Mouse (Mus musculus) MEL (cell line): ENCODE data around the gene Tom1l2. TPM values are rescaled to one million over a fixed set of nuclear protein-coding genes. Genes with fewer than 3 reads are reported as not detected.

Source experiments
- DNase-seq: peaks from one replicate; pipeline ENCODE4 v3.0.0; 2011; ENCODE audit warnings: low read depth, low spot score
- H3K27ac ChIP-seq: 2 replicates; pipeline ENCODE4 v1.5.1; 2012; ENCODE audit warnings: low read depth, mild to moderate bottlenecking, control low read depth, low read length, moderate library complexity; ENCODE audit not compliant: control insufficient read depth
- H3K27me3 ChIP-seq, 2 experiments: fragments of 150-350 bp in 1 of 2; sonication (generic) in 1 of 2; 2 replicates each; pipeline ENCODE4 v1.6.1; 2012; ENCODE audit warnings: low read length in 2 of 2, mild to moderate bottlenecking in 2 of 2, improper control_type of control experiment in 1 of 2, moderate library complexity in 1 of 2; ENCODE audit not compliant: insufficient read depth in 2 of 2, control insufficient read depth in 1 of 2
- H3K36me3 ChIP-seq, 2 experiments: 2 replicates each; pipeline ENCODE4 v1.6.1; 2012 to 2014; ENCODE audit warnings: low read length in 2 of 2, improper control_type of control experiment in 1 of 2, inconsistent platforms in 1 of 2, mild to moderate bottlenecking in 1 of 2; ENCODE audit not compliant: insufficient read depth in 2 of 2, control insufficient read depth in 1 of 2
- H3K4me1 ChIP-seq, 2 experiments: fragments of 150-350 bp in 1 of 2; sonication (generic) in 1 of 2; 2 replicates each; pipeline ENCODE4 v1.6.1; 2012; ENCODE audit warnings: low read length in 2 of 2, improper control_type of control experiment in 1 of 2, mild to moderate bottlenecking in 1 of 2; ENCODE audit not compliant: insufficient read depth in 2 of 2, control insufficient read depth in 1 of 2
- H3K4me3 ChIP-seq, 2 experiments: fragments of 150-350 bp in 1 of 2; sonication (generic) in 1 of 2; 2 replicates each; pipeline ENCODE4 v1.5.1; 2012; ENCODE audit warnings: low read depth in 2 of 2, low read length in 2 of 2, mild to moderate bottlenecking in 2 of 2, moderate library complexity in 2 of 2, control low read depth in 1 of 2, improper control_type of control experiment in 1 of 2; ENCODE audit not compliant: control insufficient read depth in 1 of 2, insufficient read depth in 1 of 2
- H3K79me2 ChIP-seq: 2 replicates; pipeline ENCODE4 v1.6.1; 2012; ENCODE audit warnings: mild to moderate bottlenecking, low read length, moderate library complexity; ENCODE audit not compliant: control insufficient read depth, poor library complexity, insufficient read depth
- H3K9ac ChIP-seq: 2 replicates; pipeline ENCODE4 v1.6.1; 2012; ENCODE audit warnings: low read depth, mild to moderate bottlenecking, control low read depth, low read length, moderate library complexity; ENCODE audit not compliant: control insufficient read depth, poor library complexity, severe bottlenecking
- H3K9me3 ChIP-seq: fragments of 150-350 bp; sonication (generic); replicated peaks from 2 replicates; pipeline ENCODE4 v1.6.1; 2012; ENCODE audit warnings: mild to moderate bottlenecking, low read length, improper control_type of control experiment, moderate library complexity; ENCODE audit not compliant: insufficient read depth
- BHLHE40 ChIP-seq: IDR thresholded peaks from 2 replicates; pipeline ENCODE4 v1.6.1; 2012; ENCODE audit warnings: low read depth, mild to moderate bottlenecking, inconsistent platforms, low read length, improper control_type of control experiment, borderline replicate concordance
- CHD1 ChIP-seq: IDR thresholded peaks from 2 replicates; pipeline ENCODE4 v1.6.1; 2012; ENCODE audit warnings: low read depth, mild to moderate bottlenecking, inconsistent platforms, low read length, improper control_type of control experiment
- CTCF ChIP-seq, 3 experiments: IDR thresholded peaks in 2 of 3; conservative IDR thresholded peaks in 1 of 3; 2 replicates each; pipeline ENCODE4 v1.5.1; 2011 to 2012; ENCODE audit warnings: low read length in 3 of 3, low read depth in 2 of 3, mild to moderate bottlenecking in 2 of 3, improper control_type of control experiment in 1 of 3, inconsistent platforms in 1 of 3, mixed read lengths in 1 of 3, moderate library complexity in 1 of 3; ENCODE audit not compliant: control insufficient read depth in 1 of 3, insufficient read depth in 1 of 3, poor library complexity in 1 of 3, severe bottlenecking in 1 of 3
- ELF1 ChIP-seq: IDR thresholded peaks from 2 replicates; pipeline ENCODE4 v1.6.1; 2014; ENCODE audit warnings: low read depth, mild to moderate bottlenecking, inconsistent platforms, low read length, improper control_type of control experiment, moderate library complexity
- EP300 ChIP-seq, 2 experiments: IDR thresholded peaks; 2 replicates each; pipeline ENCODE4 v1.6.1; 2011; ENCODE audit warnings: improper control_type of control experiment in 2 of 2, low read length in 2 of 2, low read depth in 1 of 2, mild to moderate bottlenecking in 1 of 2
- GABPA ChIP-seq: IDR thresholded peaks from 2 replicates; pipeline ENCODE4 v1.6.1; 2012; ENCODE audit warnings: low read depth, mild to moderate bottlenecking, inconsistent platforms, low read length, improper control_type of control experiment, moderate library complexity
- KAT2A ChIP-seq: conservative IDR thresholded peaks from 2 replicates; pipeline ENCODE4 v1.6.1; 2012; ENCODE audit warnings: low read depth, low read length, improper control_type of control experiment, inconsistent platforms
- MAX ChIP-seq: IDR thresholded peaks from 2 replicates; pipeline ENCODE4 v1.6.1; 2011; ENCODE audit warnings: low read length, improper control_type of control experiment
- MAZ ChIP-seq: IDR thresholded peaks from 2 replicates; pipeline ENCODE4 v1.6.1; 2012; ENCODE audit warnings: low read depth, mild to moderate bottlenecking, inconsistent platforms, low read length, improper control_type of control experiment
- NELFE ChIP-seq: IDR thresholded peaks from 2 replicates; pipeline ENCODE4 v1.6.1; 2011; ENCODE audit warnings: low read depth, low read length, improper control_type of control experiment
- POLR2A ChIP-seq, 2 experiments: IDR thresholded peaks; 2 replicates each; pipeline ENCODE4 v1.6.1; 2011 to 2012; ENCODE audit warnings: low read length in 2 of 2, mild to moderate bottlenecking in 2 of 2, control low read depth in 1 of 2, improper control_type of control experiment in 1 of 2, low read depth in 1 of 2, moderate library complexity in 1 of 2; ENCODE audit not compliant: control insufficient read depth in 1 of 2, insufficient read depth in 1 of 2, poor library complexity in 1 of 2
- POLR2AphosphoS2 ChIP-seq: IDR thresholded peaks from 2 replicates; pipeline ENCODE4 v1.6.1; 2011; ENCODE audit warnings: low read length, improper control_type of control experiment
- POLR2AphosphoS5 ChIP-seq: IDR thresholded peaks from 2 replicates; pipeline ENCODE4 v1.6.1; 2012; ENCODE audit warnings: low read depth, borderline replicate concordance, mild to moderate bottlenecking, inconsistent platforms, low read length, moderate library complexity, mixed read lengths
- RAD21 ChIP-seq: IDR thresholded peaks from 2 replicates; pipeline ENCODE4 v1.6.1; 2011; ENCODE audit warnings: mild to moderate bottlenecking, low read depth, low read length, improper control_type of control experiment
- TBP ChIP-seq: IDR thresholded peaks from 2 replicates; pipeline ENCODE4 v1.8.0; 2011; ENCODE audit warnings: low read depth, low read length, improper control_type of control experiment
- TCF12 ChIP-seq: IDR thresholded peaks from 2 replicates; pipeline ENCODE4 v1.6.1; 2014; ENCODE audit warnings: low read depth, mild to moderate bottlenecking, inconsistent platforms, low read length, improper control_type of control experiment, moderate library complexity
- UBTF ChIP-seq: IDR thresholded peaks from 2 replicates; pipeline ENCODE4 v1.6.1; 2012; ENCODE audit warnings: low read depth, mild to moderate bottlenecking, inconsistent platforms, low read length, improper control_type of control experiment, moderate library complexity, borderline replicate concordance; ENCODE audit not compliant: insufficient read depth
- USF1 ChIP-seq: IDR thresholded peaks from 2 replicates; pipeline ENCODE4 v1.6.1; 2014; ENCODE audit warnings: low read depth, mild to moderate bottlenecking, inconsistent platforms, low read length, improper control_type of control experiment, moderate library complexity
- USF2 ChIP-seq, 2 experiments: IDR thresholded peaks; 2 replicates each; pipeline ENCODE4 v1.6.1; 2011 to 2012; ENCODE audit warnings: improper control_type of control experiment in 2 of 2, low read length in 2 of 2, borderline replicate concordance in 1 of 2, inconsistent platforms in 1 of 2, low read depth in 1 of 2, mild to moderate bottlenecking in 1 of 2; ENCODE audit not compliant: insufficient read depth in 1 of 2
- ZC3H11A ChIP-seq: IDR thresholded peaks from 2 replicates; pipeline ENCODE4 v1.6.1; 2012; ENCODE audit warnings: low read depth, mild to moderate bottlenecking, inconsistent platforms, low read length, improper control_type of control experiment
- ZNF384 ChIP-seq: IDR thresholded peaks from 2 replicates; pipeline ENCODE4 v1.6.1; 2012; ENCODE audit warnings: low read depth, mild to moderate bottlenecking, inconsistent platforms, low read length, improper control_type of control experiment
- polyA plus RNA-seq, 2 experiments: library from polyadenylated mRNA; stranded (reverse) in 1 of 2; unstranded in 1 of 2; fragments of >175 nt in 1 of 2; fragments of >200 nt in 1 of 2; gene quantifications; 2 replicates each; pipeline versions ENCODE4 v1.2.1 to v1.2.4; 2012; ENCODE audit warnings: low replicate concordance in 2 of 2, low read depth in 1 of 2; ENCODE audit not compliant: insufficient read length in 2 of 2, insufficient read depth in 1 of 2, missing spikeins in 1 of 2
- total RNA-seq: library from RNA; depleted of rRNA; stranded (reverse); fragments of 300-350 nt; gene quantifications from 2 replicates; pipeline ENCODE4 v1.2.3, GENCODE M21; 2012

Tom1l2 gene
- total and polyA plus RNA-seq, 3 experiments: 6.8 to 12.2 TPM; not detected in 1

GRCm38 (mm10) chr11:60368909-60369308 is 16.2 kb upstream of the Tom1l2 start:
- Histone ChIP-seq H3K4me1 (no peaks in the 10 kb centered on the region), H3K27ac (no peak overlapping the region), H3K4me3 (peak overlapping the region in 1 of 2 experiments; percentile 31; a peak in 1 of 4 replicates), H3K79me2 (no peaks in the 10 kb centered on the region), H3K9ac (no peak overlapping the region), H3K27me3 (peaks cover 0 to 5% of the 10 kb centered on the region in 2 experiments; a peak in 3 of 4 replicates), H3K36me3 (no peaks in the 10 kb centered on the region), H3K9me3 (no peaks in the 10 kb centered on the region)
- TF ChIP-seq USF2 (IDR thresholded peaks at IDR 0.05; ENCODE audit: borderline replicate concordance in 1 of 2, insufficient read depth in 1 of 2, low read depth in 1 of 2, low read length in 2 of 2): 0 out of 4 replicates have a peak, but pooled peaks of 1 of the 2 experiments have one; percentile 39
- no peak for TF ChIP-seq NELFE
- TF ChIP-seq USF1: peak; percentile 82
- DNase-seq: no peak

- Histone ChIP-seq H3K79me2 (no peaks in the 10 kb centered on the region), H3K4me1 (no peaks in the 10 kb centered on the region), H3K9me3 (no peaks in the 10 kb centered on the region), H3K27me3 (peaks cover 0 to 5% of the 10 kb centered on the region in 2 experiments), H3K9ac (no peak overlapping the region), H3K36me3 (no peaks in the 10 kb centered on the region), H3K4me3 (no peak overlapping the region), H3K27ac (no peak overlapping the region)
- DNase-seq: no peak
- no peak for TF ChIP-seq RAD21
- no peak for TF ChIP-seq BHLHE40
- no peak for TF ChIP-seq USF1
- no peak for TF ChIP-seq EP300 (IDR thresholded peaks at IDR 0.05; ENCODE audit: low read depth in 1 of 2, low read length in 2 of 2)
- no peak for TF ChIP-seq MAZ
- TF ChIP-seq CTCF (IDR thresholded peaks at IDR 0.05 in 2 of 3, conservative IDR thresholded peaks at IDR 0.05 in 1 of 3; ENCODE audit: control insufficient read depth in 1 of 3, insufficient read depth in 1 of 3, low read depth in 2 of 3, low read length in 3 of 3, poor library complexity in 1 of 3, severe bottlenecking in 1 of 3): no peak
- TF ChIP-seq ELF1: no peak
- TF ChIP-seq POLR2A (IDR thresholded peaks at IDR 0.05; ENCODE audit: control insufficient read depth in 1 of 2, insufficient read depth in 1 of 2, low read depth in 1 of 2, low read length in 2 of 2, poor library complexity in 1 of 2): no peak
- no peak for TF ChIP-seq UBTF
- no peak for TF ChIP-seq CHD1
- no peak for TF ChIP-seq TBP
- TF ChIP-seq USF2 (IDR thresholded peaks at IDR 0.05; ENCODE audit: borderline replicate concordance in 1 of 2, insufficient read depth in 1 of 2, low read depth in 1 of 2, low read length in 2 of 2): no peak
- no peak for TF ChIP-seq POLR2AphosphoS2
- TF ChIP-seq POLR2AphosphoS5: no peak
- no peak for TF ChIP-seq KAT2A
- no peak for TF ChIP-seq ZNF384
- TF ChIP-seq GABPA: no peak
- TF ChIP-seq ZC3H11A: no peak
- no peak for TF ChIP-seq TCF12
- TF ChIP-seq MAX: no peak
Observed at GRCm38 (mm10) chr11:60367256-60367655, 14.6 kb upstream of the Tom1l2 start.
